Mouse (Mus musculus) small intestine, adult 2 months (tissue): ENCODE results near the gene Dnajb11.

Source experiments
- CTCF ChIP-seq: fragments of 200-500 bp; IDR thresholded peaks from 2 replicates; pipeline ENCODE4 v1.5.1; 2012; ENCODE audit warnings: low read depth, mild to moderate bottlenecking, control low read depth, inconsistent platforms, low read length, moderate library complexity, mixed read lengths; ENCODE audit not compliant: insufficient replicate concordance, insufficient read length; ENCODE audit errors: extremely low read depth
- POLR2A ChIP-seq: fragments of 200-500 bp; IDR thresholded peaks from 2 replicates; pipeline ENCODE4 v1.6.1; 2012; ENCODE audit warnings: low read depth, mild to moderate bottlenecking, control low read depth, inconsistent platforms, low read length, moderate library complexity

GRCm38 (mm10) chr16:22899346-22899745, 41.7 kb downstream of the Dnajb11 start:
- TF ChIP-seq CTCF (no peak), POLR2A (no peak)
